Mouse (Mus musculus) lung, adult 2 months (tissue): ENCODE data around the gene Rbp4.

Experiments used
- CTCF ChIP-seq: fragments of 200-500 bp; IDR thresholded peaks from 2 replicates; pipeline ENCODE4 v1.5.1; 2011; ENCODE audit warnings: mild to moderate bottlenecking, low read length, control low read depth; ENCODE audit not compliant: insufficient read depth
- POLR2A ChIP-seq: fragments of 200-500 bp; IDR thresholded peaks from 2 replicates; pipeline ENCODE4 v1.6.1; 2011; ENCODE audit warnings: low read depth, mild to moderate bottlenecking, control low read depth, low read length, borderline replicate concordance; ENCODE audit errors: extremely low read depth

DNA sequence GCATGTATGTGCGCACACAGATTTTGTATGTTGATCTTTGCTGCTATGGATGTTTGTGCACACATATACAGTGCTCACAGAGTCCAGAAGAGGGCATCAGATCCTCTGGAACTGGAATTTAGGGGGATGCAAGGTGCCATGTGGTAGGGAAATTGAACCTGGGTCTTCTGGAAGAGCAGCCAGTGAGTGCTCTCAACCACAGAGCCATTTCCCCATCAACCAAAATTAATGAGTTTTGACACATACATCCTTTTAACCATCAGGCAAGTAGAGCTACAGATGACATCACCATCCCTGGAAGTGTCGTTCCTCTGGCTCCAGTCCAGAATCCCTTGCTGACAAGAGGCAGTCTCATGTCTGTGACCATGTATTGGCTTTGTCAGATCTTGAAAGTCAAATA lies 48.8 kb downstream of the Rbp4 start:
- TF ChIP-seq CTCF (no peak), POLR2A (no peak)
